20 mouse cellular contexts compared by ENCODE assay signal in the genomic region with DNA sequence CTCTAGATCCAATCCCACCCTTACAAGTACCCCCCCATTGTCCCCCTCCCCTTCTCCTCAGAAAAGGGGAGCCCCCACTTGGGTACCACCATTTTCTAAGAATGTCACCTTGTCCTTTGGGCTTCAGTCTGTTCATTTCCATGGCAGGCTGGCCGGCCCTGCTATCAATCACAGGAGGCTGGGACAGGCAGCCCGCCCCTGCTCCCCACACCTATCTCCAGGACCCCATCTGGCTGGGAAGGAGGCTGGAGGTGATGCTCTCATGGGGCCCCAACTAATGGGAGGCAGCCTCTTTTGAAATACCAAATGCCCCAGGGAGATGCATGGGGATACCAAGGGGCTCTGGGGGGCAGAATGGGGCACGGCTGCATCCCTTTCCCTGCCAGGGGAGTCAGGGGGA. TPM values are rescaled to one million over a fixed set of nuclear protein-coding genes. Genes with fewer than 3 reads are reported as not detected.
A peak's percentile ranks its signal among the peaks of the same experiment; 100 is the strongest.
DNase-seq lines count a peak whose midpoint lies in the region; ATAC-seq and TF ChIP-seq lines count a peak whose summit lies in the region.
"Had no signal": no experiment of that assay in that cellular context is flagged by ENCODE, and none has a peak within 500 bp of the region (broad histone marks: within the 10 kb centered on the region; RNA-seq: fewer than 3 reads in every experiment).

No protein-coding gene starts in this region.

- no peak for TF ChIP-seq CTCF in thymus, adult 2 months (IDR thresholded peaks at IDR 0.05; ENCODE audit: borderline replicate concordance, control insufficient read depth, extremely low read depth, insufficient read depth, low read length, poor library complexity)
- TF ChIP-seq CTCF in heart, adult 2 months (IDR thresholded peaks at IDR 0.05): no peak

- DNase-seq in thymus, adult 2 months: no peak
- no peak for DNase-seq in thymus, postnatal 4 days
- DNase-seq in liver, embryonic 11.5 days (ENCODE audit: low spot score): no peak
- no peak for DNase-seq in gastrocnemius, postnatal 14 days
- no peak for DNase-seq in heart, adult 2 months
- no peak for DNase-seq in frontal cortex, postnatal 25 days (ENCODE audit: low spot score in 2 of 2)
- DNase-seq: adrenal gland, postnatal 25 days; cerebellum, adult 2 months; cerebellum, postnatal 10 days; embryo, embryonic 11 days; gastrocnemius, postnatal 25 days; heart, postnatal 4 days had no signal

- peak overlapping the region; percentile 39; the same call in 1 of the 2 replicates for H3K27ac ChIP-seq in thymus, adult 2 months (ENCODE audit: control insufficient read depth, insufficient read depth, low read length)
- no peak overlapping the region for H3K27ac ChIP-seq in liver, embryonic 11.5 days (ENCODE audit: low read depth, low read length)
- peak overlapping the region; percentile 69; the same call in 1 of the 2 replicates for H3K27ac ChIP-seq in liver, embryonic 15.5 days (replicated peaks)
- H3K27ac ChIP-seq in heart, adult 2 months: no peak overlapping the region
- H3K27ac ChIP-seq: embryonic facial prominence, embryonic 15.5 days; forebrain, embryonic 12.5 days; heart, embryonic 13.5 days; hindbrain, embryonic 13.5 days; intestine, embryonic 15.5 days had no signal

- no peak overlapping the region for H3K4me3 ChIP-seq in thymus, adult 2 months (ENCODE audit: control insufficient read depth, insufficient read depth, low read length)
- H3K4me3 ChIP-seq in liver, embryonic 11.5 days (ENCODE audit: low read depth, low read length): no peak overlapping the region
- H3K4me3 ChIP-seq in liver, embryonic 15.5 days (replicated peaks): no peak overlapping the region; the same call in 1 of the 2 replicates
- H3K4me3 ChIP-seq in heart, adult 2 months: no peak overlapping the region
- H3K4me3 ChIP-seq: embryonic facial prominence, embryonic 15.5 days; forebrain, embryonic 12.5 days; heart, embryonic 13.5 days; hindbrain, embryonic 13.5 days; intestine, embryonic 15.5 days had no signal

- intact Hi-C loops in gastrocnemius, postnatal 14 days (cut with DNase I; ENCODE audit: low total_unique reads): no loop called here
- intact Hi-C loops in heart, adult 2 months (cut with DNase I): no loop called here

- no peak overlapping the region for H3K9ac ChIP-seq in liver, embryonic 11.5 days (ENCODE audit: low read depth, low read length)
- H3K9ac ChIP-seq in liver, embryonic 15.5 days: 0 out of 2 replicates have a peak overlapping the region, but pooled peaks have one; percentile 3
- no peak overlapping the region for H3K9ac ChIP-seq in heart, adult 2 months (ENCODE audit: low read depth, low read length)
- H3K9ac ChIP-seq: embryonic facial prominence, embryonic 15.5 days; forebrain, embryonic 12.5 days; heart, embryonic 13.5 days; hindbrain, embryonic 13.5 days; intestine, embryonic 15.5 days had no signal

- no peak for TF ChIP-seq EP300 in heart, adult 2 months (IDR thresholded peaks at IDR 0.05; ENCODE audit: insufficient read depth, low read depth, low read length)

- WGBS in thymus, adult 2 months: 89% methylated on average over 3 of the region's 3 CpGs
- 62% methylated on average over 3 of the region's 3 CpGs for WGBS in liver, embryonic 11.5 days
- 38% methylated on average over 3 of the region's 3 CpGs for WGBS in liver, embryonic 15.5 days (ENCODE audit: insufficient replicate concordance)
- WGBS in heart, adult 2 months: 90% methylated on average over 3 of the region's 3 CpGs

- H3K27me3 ChIP-seq in thymus, adult 2 months (ENCODE audit: control insufficient read depth, insufficient read depth, low read length): no peaks in the 10 kb centered on the region
- no peaks in the 10 kb centered on the region for H3K27me3 ChIP-seq in liver, embryonic 11.5 days (replicated peaks; ENCODE audit: control insufficient read depth, insufficient read depth, low read length)
- H3K27me3 ChIP-seq in liver, embryonic 15.5 days: no peaks in the 10 kb centered on the region
- no peaks in the 10 kb centered on the region for H3K27me3 ChIP-seq in heart, adult 2 months (ENCODE audit: control insufficient read depth, insufficient read depth, low read length)
- H3K27me3 ChIP-seq: embryonic facial prominence, embryonic 15.5 days; forebrain, embryonic 12.5 days; heart, embryonic 13.5 days; hindbrain, embryonic 13.5 days; intestine, embryonic 15.5 days; Patski had no signal

- TF ChIP-seq POLR2A in thymus, adult 2 months (IDR thresholded peaks at IDR 0.05; ENCODE audit: control insufficient read depth, extremely low read depth, insufficient read depth, low read length, poor library complexity): no peak
- no peak for TF ChIP-seq POLR2A in heart, adult 2 months (IDR thresholded peaks at IDR 0.05; ENCODE audit: insufficient read depth, low read depth, low read length)

- H3K79me2 ChIP-seq in heart, adult 2 months (replicated peaks; ENCODE audit: control insufficient read depth, insufficient read depth, low read length): no peaks in the 10 kb centered on the region

- H3K9me3 ChIP-seq in liver, embryonic 11.5 days (ENCODE audit: control insufficient read depth, low read length): no peaks in the 10 kb centered on the region
- no peaks in the 10 kb centered on the region for H3K9me3 ChIP-seq in liver, embryonic 15.5 days (replicated peaks)
- H3K9me3 ChIP-seq: embryonic facial prominence, embryonic 15.5 days; forebrain, embryonic 12.5 days; heart, embryonic 13.5 days; hindbrain, embryonic 13.5 days; intestine, embryonic 15.5 days had no signal

- H3K4me1 ChIP-seq in thymus, adult 2 months (replicated peaks; ENCODE audit: control insufficient read depth, insufficient read depth, low read length): peaks cover 73% of the 10 kb centered on the region
- H3K4me1 ChIP-seq in liver, embryonic 11.5 days (replicated peaks; ENCODE audit: control insufficient read depth, insufficient read depth, low read length): peaks cover 63% of the 10 kb centered on the region
- H3K4me1 ChIP-seq in liver, embryonic 15.5 days (replicated peaks): peaks cover 99% of the 10 kb centered on the region
- peaks cover 2% of the 10 kb centered on the region; the same call in 1 of the 2 replicates for H3K4me1 ChIP-seq in heart, adult 2 months (ENCODE audit: control insufficient read depth, insufficient read depth, low read length)
- H3K4me1 ChIP-seq: forebrain, embryonic 12.5 days; intestine, embryonic 15.5 days had no signal

- peaks cover 12% of the 10 kb centered on the region for H3K36me3 ChIP-seq in thymus, adult 2 months (ENCODE audit: control insufficient read depth, insufficient read depth, low read length)
- 0 out of 2 replicates have a peak, but pooled peaks cover 2% of the 10 kb centered on the region for H3K36me3 ChIP-seq in liver, embryonic 11.5 days (ENCODE audit: control insufficient read depth, insufficient read depth, low read length)
- peaks cover 13% of the 10 kb centered on the region; the same call in 1 of the 2 replicates for H3K36me3 ChIP-seq in liver, embryonic 15.5 days (replicated peaks)
- H3K36me3 ChIP-seq in heart, adult 2 months (ENCODE audit: control insufficient read depth, insufficient read depth, low read length): no peaks in the 10 kb centered on the region
- H3K36me3 ChIP-seq: forebrain, embryonic 12.5 days; hindbrain, embryonic 13.5 days; intestine, embryonic 15.5 days had no signal

- peak overlapping the region; percentile 57 for H3K4me2 ChIP-seq in liver, embryonic 11.5 days
- peak overlapping the region; percentile 46 for H3K4me2 ChIP-seq in liver, embryonic 15.5 days
- H3K4me2 ChIP-seq: embryonic facial prominence, embryonic 15.5 days; forebrain, embryonic 12.5 days; heart, embryonic 13.5 days; hindbrain, embryonic 13.5 days; intestine, embryonic 15.5 days had no signal

- ATAC-seq in liver, embryonic 11.5 days (replicated peaks; ENCODE audit: low FRiP score): 0 out of 2 replicates have a peak, but pooled peaks have one; percentile 22
- 0 out of 2 replicates have a peak, but pooled peaks have one; percentile 10 for ATAC-seq in liver, embryonic 15.5 days (ENCODE audit: insufficient read depth)
- ATAC-seq: forebrain, embryonic 16.5 days; intestine, embryonic 15.5 days; Patski had no signal

RNA-seq across cellular contexts. Expression of gene Adcy7, which starts 20.7 kb away (rescaled TPM):
- 61.7 and 63.7 TPM in 2 replicates for polyA plus RNA-seq in thymus, adult 2 months (2012; rRNA removed)
- 46.6 and 49.7 TPM in 2 replicates for polyA plus RNA-seq in liver, embryonic 11.5 days (2014; fragmentation: Nextera tagmentation; extraction: Ambion mirVana)
- polyA plus RNA-seq in liver, embryonic 15.5 days (2015; fragmentation: Nextera tagmentation; extraction: Ambion mirVana): 21.3 and 22.3 TPM in 2 replicates
- 10 to 100 TPM in 1 of 2 experiments, 1 to 10 TPM in 1; 6.8 to 13.3 TPM for total RNA-seq in gastrocnemius, postnatal 14 days (2021)
- total RNA-seq in heart, adult 2 months (2021): 1 to 10 TPM; 5.9 to 7.6 TPM
- 10.5 and 11.8 TPM in 2 replicates for polyA plus RNA-seq in heart, adult 2 months (2012; rRNA removed)

Comparison
In these comparisons a context has a peak if more than half of its experiments do, and no peak if none do; other contexts are left out.
1. H3K27ac ChIP-seq: peak in thymus, adult 2 months (single experiment) and liver, embryonic 15.5 days (single experiment); none in liver, embryonic 11.5 days (single experiment) and heart, adult 2 months (single experiment).